Mouse (Mus musculus) heart, embryonic 14.5 days (tissue): ENCODE data around the gene Thrb. TPM values are rescaled to one million over a fixed set of nuclear protein-coding genes. Genes with fewer than 3 reads are reported as not detected.

ENCODE experiments used
- ATAC-seq: fragments of 200-750 bp; cut with Nextera tagmentation; 2 replicates; pipeline ENCODE4 v1.8.0; 2017; ENCODE audit warnings: low read depth, moderate TSS enrichment; ENCODE audit not compliant: insufficient number of reproducible peaks, insufficient read depth, low FRiP score
- H3K27ac ChIP-seq, 2 experiments: fragments of 200-500 bp in 1 of 2; fragments of 300-500 bp in 1 of 2; sonication (generic) in 1 of 2; replicated peaks in 1 of 2; 2 replicates each; pipeline ENCODE4 v1.5.1; 2012 to 2014; ENCODE audit warnings: low read depth in 2 of 2, low read length in 2 of 2, control low read depth in 1 of 2, mild to moderate bottlenecking in 1 of 2, mixed read lengths in 1 of 2; ENCODE audit not compliant: control insufficient read depth in 1 of 2, insufficient read depth in 1 of 2
- H3K27me3 ChIP-seq: fragments of 300-500 bp; sonication (generic); 2 replicates; pipeline ENCODE4 v1.6.1; 2014; ENCODE audit warnings: mild to moderate bottlenecking, low read length, control low read depth; ENCODE audit not compliant: control insufficient read depth, insufficient read depth
- H3K36me3 ChIP-seq: fragments of 300-500 bp; sonication (generic); 2 replicates; pipeline ENCODE4 v1.6.1; 2014; ENCODE audit warnings: mild to moderate bottlenecking, control low read depth, low read length, mixed read lengths; ENCODE audit not compliant: control insufficient read depth, insufficient read depth
- H3K4me1 ChIP-seq, 2 experiments: fragments of 200-500 bp in 1 of 2; fragments of 300-500 bp in 1 of 2; sonication (generic) in 1 of 2; 2 replicates each; pipeline ENCODE4 v1.6.1; 2012 to 2014; ENCODE audit warnings: low read length in 2 of 2, control low read depth in 1 of 2, mixed read lengths in 1 of 2; ENCODE audit not compliant: control insufficient read depth in 2 of 2, insufficient read depth in 2 of 2
- H3K4me2 ChIP-seq: fragments of 300-500 bp; sonication (generic); 2 replicates; pipeline ENCODE4 v1.6.1; 2014; ENCODE audit warnings: mild to moderate bottlenecking, low read length
- H3K4me3 ChIP-seq, 2 experiments: fragments of 200-500 bp in 1 of 2; fragments of 300-500 bp in 1 of 2; sonication (generic) in 1 of 2; 2 replicates each; pipeline ENCODE4 v1.5.1; 2012 to 2014; ENCODE audit warnings: low read length in 2 of 2, mild to moderate bottlenecking in 2 of 2, control low read depth in 1 of 2, low read depth in 1 of 2, moderate library complexity in 1 of 2; ENCODE audit not compliant: control insufficient read depth in 1 of 2, insufficient read depth in 1 of 2
- H3K9ac ChIP-seq: fragments of 300-500 bp; sonication (generic); 2 replicates; pipeline ENCODE4 v1.6.1; 2014; ENCODE audit warnings: mild to moderate bottlenecking, low read length
- H3K9me3 ChIP-seq: fragments of 300-500 bp; sonication (generic); 2 replicates; pipeline ENCODE4 v1.6.1; 2016; ENCODE audit warnings: low read length, control low read depth; ENCODE audit not compliant: control insufficient read depth
- WGBS: fragments of 180-500 bp; shearing (Covaris S2); extraction: QIAGEN DNeasy Blood & Tissue Kit; methylation state at CpG from one replicate; pipeline ENCODE4 v1.1.7; 2014; 5-methylcytosine and 5-hydroxymethylcytosine counted together
- polyA plus RNA-seq: library from polyadenylated mRNA; unstranded; fragments of >200 nt; fragmentation: Nextera tagmentation; extraction: Ambion mirVana; gene quantifications from 2 replicates; pipeline ENCODE4 v1.2.1, GENCODE M21; 2014

The Thrb gene
- polyA plus RNA-seq, 1 experiment from 2014 or later, result 1.5 TPM

DNA sequence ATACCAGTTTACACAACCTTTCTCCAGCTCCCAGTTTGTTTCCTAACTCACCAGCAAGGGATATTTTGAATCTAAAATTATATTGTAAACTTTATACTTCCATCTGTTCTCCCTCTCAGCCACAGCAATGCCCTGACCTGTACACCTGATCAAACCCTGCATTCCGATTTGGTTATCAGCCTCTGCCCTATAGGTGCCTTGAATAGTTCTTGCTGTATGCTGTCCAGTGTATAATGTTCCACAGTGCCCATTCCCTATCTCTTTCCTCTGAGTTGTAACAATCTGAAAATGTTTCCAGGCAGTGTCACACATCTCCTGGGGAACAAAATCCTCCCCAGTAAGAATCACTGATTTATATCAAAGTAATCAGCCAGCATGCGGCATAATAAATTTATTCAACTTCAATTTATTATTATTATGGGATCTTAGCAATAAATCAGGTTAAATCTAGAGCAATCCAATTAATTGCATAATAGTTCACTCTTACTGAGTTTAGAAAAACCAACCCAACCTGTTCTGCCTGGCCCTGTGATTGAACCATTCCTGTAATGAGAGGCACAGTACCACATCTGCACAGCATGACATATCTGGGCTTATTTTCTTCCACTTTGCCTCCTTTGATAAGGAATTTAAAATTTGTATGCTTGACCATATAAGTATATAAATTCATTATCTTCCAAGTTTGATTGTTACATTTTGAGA lies 73.2 kb downstream of the Thrb start:
- Histone ChIP-seq H3K4me1 (no peaks in the 10 kb centered on the region), H3K4me3 (no peak overlapping the region), H3K9me3 (no peaks in the 10 kb centered on the region), H3K4me2 (no peak overlapping the region), H3K36me3 (no peaks in the 10 kb centered on the region), H3K9ac (no peak overlapping the region), H3K27ac (no peak overlapping the region), H3K27me3 (no peaks in the 10 kb centered on the region)
- WGBS, result 79% methylated on average over 2 of the region's 2 CpGs
- no peak for ATAC-seq

DNA sequence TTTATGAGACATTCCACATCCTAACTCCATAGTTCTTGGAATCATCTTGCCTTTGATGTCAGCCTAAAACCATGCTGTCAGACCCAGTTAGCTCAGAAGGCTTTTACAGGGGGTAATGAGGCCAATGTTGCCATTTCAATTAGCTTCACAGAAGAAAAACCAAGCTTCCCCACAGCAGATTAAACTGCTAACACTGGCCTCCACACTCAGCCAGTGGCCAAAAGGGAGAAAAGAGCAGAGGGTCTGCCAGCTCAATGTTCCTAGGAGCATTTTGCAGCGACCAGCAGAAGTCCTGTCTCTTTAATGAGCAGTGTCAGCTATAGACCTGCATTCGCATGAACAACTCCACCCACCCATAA lies 73.7 kb downstream of the Thrb start:
- Histone ChIP-seq H3K4me2 (no peak overlapping the region), H3K9ac (no peak overlapping the region), H3K36me3 (no peaks in the 10 kb centered on the region), H3K9me3 (no peaks in the 10 kb centered on the region), H3K4me1 (no peaks in the 10 kb centered on the region), H3K4me3 (no peak overlapping the region), H3K27me3 (no peaks in the 10 kb centered on the region), H3K27ac (no peak overlapping the region)
- 70% methylated on average over 2 of the region's 2 CpGs for WGBS
- ATAC-seq, result no peak

DNA sequence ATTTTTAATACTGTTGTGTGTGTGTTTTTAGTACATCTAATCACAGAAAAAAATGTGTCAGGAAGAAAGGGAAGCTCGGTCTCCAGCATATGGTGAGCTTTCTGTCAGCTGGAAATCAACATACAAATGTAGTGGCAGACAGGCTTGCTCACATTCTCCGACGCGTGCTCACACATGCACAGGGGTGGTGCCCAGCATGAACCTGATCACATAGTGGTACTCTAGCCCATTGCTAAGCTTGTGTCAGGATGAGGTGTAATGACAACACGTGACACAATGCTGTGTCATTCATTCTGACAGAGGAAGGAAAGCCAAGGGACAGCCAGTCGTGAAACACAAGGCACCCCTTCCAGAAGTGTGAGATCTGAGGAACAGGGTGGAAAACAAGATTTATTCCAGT lies 75.4 kb downstream of the Thrb start:
- no peak for ATAC-seq
- 71% methylated on average over 6 of the region's 6 CpGs for WGBS
- H3K4me1 ChIP-seq, result no peaks in the 10 kb centered on the region

DNA sequence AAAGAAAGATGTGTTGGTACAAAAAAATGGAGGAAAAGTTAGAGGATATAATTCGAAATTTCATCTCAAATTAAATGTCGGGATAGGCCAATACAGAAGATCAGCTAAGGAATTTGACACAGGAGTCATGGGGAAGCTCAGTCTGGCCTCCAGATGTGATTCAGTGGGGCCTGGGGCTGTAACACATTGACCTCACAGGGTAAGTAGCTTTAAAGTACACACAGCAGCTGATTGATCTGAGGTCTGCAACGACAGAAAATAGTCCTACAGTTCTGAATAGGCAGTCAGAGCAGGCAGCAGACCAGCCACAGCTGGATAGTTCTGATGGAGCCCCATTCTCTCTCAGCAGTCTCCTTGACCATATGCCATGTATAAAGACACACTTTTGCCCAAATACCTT lies 80.8 kb downstream of the Thrb start:
- Histone ChIP-seq H3K27ac (no peak overlapping the region), H3K27me3 (no peaks in the 10 kb centered on the region), H3K9ac (no peak overlapping the region), H3K9me3 (no peaks in the 10 kb centered on the region), H3K4me1 (no peaks in the 10 kb centered on the region), H3K4me2 (no peak overlapping the region), H3K4me3 (no peak overlapping the region), H3K36me3 (no peaks in the 10 kb centered on the region)
- ATAC-seq, result no peak
- WGBS, result 40% methylated on average over 3 of the region's 3 CpGs

More for the DNA sequence above, 75.4 kb downstream of the Thrb start:
- H3K36me3 ChIP-seq, result no peaks in the 10 kb centered on the region
- no peak overlapping the region for H3K27ac ChIP-seq
- no peak overlapping the region for H3K9ac ChIP-seq
- no peak overlapping the region for H3K4me3 ChIP-seq
- H3K4me2 ChIP-seq, result no peak overlapping the region
- no peaks in the 10 kb centered on the region for H3K9me3 ChIP-seq
- H3K27me3 ChIP-seq, result no peaks in the 10 kb centered on the region

DNA sequence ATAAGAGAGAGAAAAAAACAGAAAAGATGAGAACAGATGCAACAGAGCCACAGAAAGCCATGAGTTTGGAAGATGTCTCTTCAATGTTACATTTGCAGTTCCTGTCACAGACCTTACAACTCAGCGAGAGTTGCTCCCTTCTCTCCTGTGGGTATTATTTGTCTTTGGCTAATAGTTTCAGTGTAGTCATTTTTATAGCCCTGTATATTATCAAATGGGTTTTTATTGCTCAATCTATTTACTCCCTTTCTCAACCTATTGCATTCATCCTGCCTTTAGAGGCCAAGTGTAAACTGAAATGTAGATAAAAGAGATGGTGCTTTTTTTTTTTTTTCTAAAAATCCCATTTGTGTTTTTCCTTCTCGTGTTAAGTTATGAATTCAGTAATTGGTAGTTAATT lies 82.2 kb downstream of the Thrb start:
- Histone ChIP-seq H3K4me3 (no peak overlapping the region), H3K9ac (no peak overlapping the region), H3K27ac (no peak overlapping the region), H3K36me3 (no peaks in the 10 kb centered on the region), H3K9me3 (no peaks in the 10 kb centered on the region), H3K4me2 (no peak overlapping the region), H3K4me1 (no peaks in the 10 kb centered on the region), H3K27me3 (no peaks in the 10 kb centered on the region)
- 78% methylated on average over 2 of the region's 2 CpGs for WGBS
- ATAC-seq, result no peak

DNA sequence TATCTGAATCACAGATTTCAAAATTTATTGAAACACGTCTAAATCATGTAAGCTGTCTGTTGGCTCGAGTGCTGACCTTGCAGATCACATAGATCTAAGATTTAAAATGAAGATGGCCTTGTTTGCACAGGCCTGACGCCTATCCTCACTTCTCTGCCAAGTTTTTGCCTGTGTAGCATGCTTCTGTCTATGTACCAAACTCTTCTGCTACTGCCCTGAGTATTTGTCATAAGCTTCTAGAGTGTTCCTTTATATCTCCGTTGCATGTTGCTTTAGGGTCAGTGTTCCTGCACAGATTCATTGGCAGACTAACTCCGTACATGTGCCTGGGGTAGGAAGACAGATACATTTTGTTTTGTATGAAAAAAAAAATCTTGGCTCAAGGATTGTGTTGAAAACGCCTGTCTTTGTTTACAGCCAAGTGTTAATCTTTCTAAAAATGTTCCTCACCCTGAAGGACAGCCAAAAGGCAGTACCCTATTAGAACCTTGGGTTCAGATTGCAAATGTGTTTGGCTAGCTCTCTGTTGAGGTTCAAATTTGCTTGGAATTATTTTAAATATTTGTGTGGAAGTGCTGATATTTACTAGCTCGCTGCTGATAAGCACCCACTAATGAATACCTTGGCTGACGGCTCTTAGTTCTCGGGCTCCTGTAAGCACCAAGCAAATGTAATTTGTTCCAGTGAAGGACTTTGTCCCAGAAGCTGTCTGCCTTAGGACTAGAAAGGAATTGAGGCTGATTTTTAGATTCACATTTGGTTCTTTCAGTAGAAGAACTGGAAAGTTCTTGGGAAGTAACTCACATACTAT lies 83.0 kb downstream of the Thrb start:
- H3K4me3 ChIP-seq, result no peak overlapping the region
- no peak for ATAC-seq
- H3K4me2 ChIP-seq, result no peak overlapping the region
- no peaks in the 10 kb centered on the region for H3K9me3 ChIP-seq
- H3K27me3 ChIP-seq, result no peaks in the 10 kb centered on the region
- 58% methylated on average over 9 of the region's 9 CpGs for WGBS
- no peaks in the 10 kb centered on the region for H3K4me1 ChIP-seq
- H3K9ac ChIP-seq, result no peak overlapping the region
- no peak overlapping the region for H3K27ac ChIP-seq
- no peaks in the 10 kb centered on the region for H3K36me3 ChIP-seq

DNA sequence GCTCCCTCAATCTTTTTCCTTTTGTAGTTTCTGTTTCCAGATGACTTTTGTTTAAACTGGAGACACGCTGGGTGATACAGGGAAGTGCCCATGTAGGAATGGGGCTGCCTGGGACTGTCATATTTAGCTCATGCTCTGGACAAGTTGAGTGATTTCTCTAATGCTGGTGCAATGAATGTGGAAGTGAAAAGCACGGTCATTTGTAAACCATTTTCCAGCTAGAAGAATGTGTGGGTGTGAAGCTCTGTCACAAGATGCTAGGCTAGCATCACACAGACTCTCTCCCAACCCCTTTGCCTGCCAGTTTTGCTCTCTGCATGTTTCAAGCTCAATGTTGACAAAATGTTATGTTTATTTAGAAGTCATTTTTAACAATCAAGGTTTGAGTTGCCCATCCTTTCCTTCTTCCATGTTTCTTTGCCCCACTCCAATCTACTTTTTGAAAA lies 83.7 kb downstream of the Thrb start:
- Histone ChIP-seq H3K27me3 (no peaks in the 10 kb centered on the region), H3K4me1 (no peaks in the 10 kb centered on the region), H3K36me3 (no peaks in the 10 kb centered on the region), H3K4me3 (no peak overlapping the region), H3K4me2 (no peak overlapping the region), H3K27ac (no peak overlapping the region), H3K9ac (no peak overlapping the region), H3K9me3 (no peaks in the 10 kb centered on the region)
- WGBS, result 62% methylated on average over 2 of the region's 2 CpGs
- ATAC-seq, result no peak
